29 mouse cellular contexts compared by ENCODE assay signal in the genomic region with DNA sequence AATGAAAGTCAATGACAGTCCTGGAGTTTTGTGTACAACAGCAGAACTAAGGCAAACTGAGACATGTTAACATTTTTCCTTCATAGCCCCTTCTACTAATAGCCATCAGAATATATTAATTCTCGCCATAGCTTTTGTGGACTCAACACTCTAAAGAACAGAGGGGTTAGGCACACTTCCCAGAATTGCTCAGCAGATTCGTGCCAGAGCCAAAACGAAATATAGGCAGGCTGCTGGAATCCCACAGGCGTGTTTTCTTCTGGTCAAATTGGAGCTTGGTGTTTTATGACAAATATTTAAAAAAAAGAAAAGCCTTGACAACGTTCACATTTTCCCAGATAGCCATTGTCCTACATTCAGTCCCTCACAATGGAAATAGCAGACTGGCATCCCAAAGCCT.
DNase-seq lines count a peak whose midpoint lies in the region; ATAC-seq and TF ChIP-seq lines count a peak whose summit lies in the region.
"Had no signal": no experiment of that assay in that cellular context is flagged by ENCODE, and none has a peak within 500 bp of the region (broad histone marks: within the 10 kb centered on the region; RNA-seq: fewer than 3 reads in every experiment).

No protein-coding gene starts in this region.

- TF ChIP-seq POLR2A in thymus, adult 2 months (IDR thresholded peaks at IDR 0.05; ENCODE audit: control insufficient read depth, extremely low read depth, insufficient read depth, low read length, poor library complexity), result no peak
- no peak for TF ChIP-seq POLR2A in cerebellum, adult 2 months (IDR thresholded peaks at IDR 0.05; ENCODE audit: borderline replicate concordance, insufficient read depth, low read length)

- H3K27me3 ChIP-seq in hindbrain, embryonic 10.5 days (ENCODE audit: insufficient read depth, poor library complexity, severe bottlenecking), result no peaks in the 10 kb centered on the region
- no peaks in the 10 kb centered on the region for H3K27me3 ChIP-seq in hindbrain, postnatal 0 days (ENCODE audit: insufficient read depth, low read length)
- no peaks in the 10 kb centered on the region for H3K27me3 ChIP-seq in thymus, adult 2 months (ENCODE audit: control insufficient read depth, insufficient read depth, low read length)
- H3K27me3 ChIP-seq in embryonic facial prominence, embryonic 13.5 days, result no peaks in the 10 kb centered on the region
- no peaks in the 10 kb centered on the region for H3K27me3 ChIP-seq in stomach, embryonic 16.5 days (ENCODE audit: control insufficient read depth, insufficient read depth, low read length)
- H3K27me3 ChIP-seq in cerebellum, adult 2 months (ENCODE audit: control insufficient read depth, insufficient read depth, low read length), result no peaks in the 10 kb centered on the region
- H3K27me3 ChIP-seq: heart, embryonic 12.5 days; limb, embryonic 13.5 days; lung, embryonic 15.5 days; neural tube, embryonic 13.5 days had no signal

- WGBS in hindbrain, embryonic 10.5 days, result 83% methylated on average over 5 of the region's 5 CpGs
- 59% methylated on average over 5 of the region's 5 CpGs for WGBS in hindbrain, postnatal 0 days
- WGBS in thymus, adult 2 months, result 93% methylated on average over 5 of the region's 5 CpGs
- WGBS in embryonic facial prominence, embryonic 13.5 days, result 66% methylated on average over 5 of the region's 5 CpGs
- 56% methylated on average over 5 of the region's 5 CpGs for WGBS in stomach, embryonic 16.5 days
- WGBS in cerebellum, adult 2 months, result 56% methylated on average over 5 of the region's 5 CpGs

- peak overlapping the region; percentile 79 for H3K27ac ChIP-seq in hindbrain, embryonic 10.5 days
- H3K27ac ChIP-seq in hindbrain, postnatal 0 days, result no peak overlapping the region
- H3K27ac ChIP-seq in thymus, adult 2 months (ENCODE audit: control insufficient read depth, insufficient read depth, low read length), result peak overlapping the region; percentile 86
- H3K27ac ChIP-seq in embryonic facial prominence, embryonic 13.5 days, result peak overlapping the region; percentile 81
- peak overlapping the region; percentile 38; the same call in 1 of the 2 replicates for H3K27ac ChIP-seq in stomach, embryonic 16.5 days (ENCODE audit: low read length)
- no peak overlapping the region for H3K27ac ChIP-seq in cerebellum, adult 2 months (ENCODE audit: insufficient read depth, low read length)
- H3K27ac ChIP-seq: hindbrain, embryonic 14.5 days; layer of hippocampus, adult 2 months; limb, embryonic 13.5 days; lung, embryonic 15.5 days had no signal

- no peak for DNase-seq in hindbrain, embryonic 10.5 days (ENCODE audit: low spot score)
- no peak for DNase-seq in hindbrain, postnatal 0 days (ENCODE audit: low spot score)
- no peak for DNase-seq in thymus, adult 2 months
- no peak for DNase-seq in thymus, postnatal 0 days (ENCODE audit: low spot score)
- no peak for DNase-seq in cerebellum, adult 2 months
- no peak for DNase-seq in embryo, embryonic 10 days (ENCODE audit: low spot score)
- DNase-seq: adrenal gland, postnatal 10 days; B cell, adult 2 months; cerebellum, adult 18-20 months; cerebellum, postnatal 14 days; forebrain, postnatal 0 days; gastrocnemius, postnatal 25 days; heart, adult 18-20 months; heart, postnatal 4 days; kidney, adult 11 months; kidney, postnatal 36 days; right cerebral cortex, postnatal 4 days had no signal

- no peak overlapping the region for H3K4me2 ChIP-seq in hindbrain, postnatal 0 days (ENCODE audit: low read depth, low read length)
- H3K4me2 ChIP-seq in embryonic facial prominence, embryonic 13.5 days, result no peak overlapping the region
- H3K4me2 ChIP-seq in stomach, embryonic 16.5 days (ENCODE audit: low read depth, low read length), result no peak overlapping the region
- H3K4me2 ChIP-seq: heart, embryonic 12.5 days; hindbrain, embryonic 14.5 days; limb, embryonic 13.5 days; liver, embryonic 11.5 days; lung, embryonic 15.5 days; midbrain, embryonic 11.5 days; neural tube, embryonic 13.5 days had no signal

- no peaks in the 10 kb centered on the region for H3K36me3 ChIP-seq in hindbrain, embryonic 10.5 days
- H3K36me3 ChIP-seq in hindbrain, postnatal 0 days (ENCODE audit: insufficient read depth, low read length), result no peaks in the 10 kb centered on the region
- H3K36me3 ChIP-seq in thymus, adult 2 months (ENCODE audit: control insufficient read depth, insufficient read depth, low read length), result no peaks in the 10 kb centered on the region
- no peaks in the 10 kb centered on the region for H3K36me3 ChIP-seq in embryonic facial prominence, embryonic 13.5 days
- no peaks in the 10 kb centered on the region for H3K36me3 ChIP-seq in stomach, embryonic 16.5 days (ENCODE audit: control insufficient read depth, insufficient read depth, low read length)
- H3K36me3 ChIP-seq: heart, embryonic 12.5 days; limb, embryonic 13.5 days; lung, embryonic 15.5 days; neural tube, embryonic 13.5 days had no signal

- ATAC-seq in hindbrain, postnatal 0 days, result no peak
- ATAC-seq in embryonic facial prominence, embryonic 13.5 days (ENCODE audit: insufficient number of reproducible peaks, insufficient read depth, low FRiP score, low TSS enrichment, low read depth), result no peak
- no peak for ATAC-seq in stomach, embryonic 16.5 days (ENCODE audit: insufficient read depth, low FRiP score)
- ATAC-seq: forebrain, postnatal 0 days; inflammation-experienced regulatory T-cells, adult 6 months had no signal

- TF ChIP-seq CTCF in hindbrain, postnatal 0 days (IDR thresholded peaks at IDR 0.05; ENCODE audit: low read depth), result no peak
- TF ChIP-seq CTCF in thymus, adult 2 months (IDR thresholded peaks at IDR 0.05; ENCODE audit: borderline replicate concordance, control insufficient read depth, extremely low read depth, insufficient read depth, low read length, poor library complexity), result no peak
- no peak for TF ChIP-seq CTCF in cerebellum, adult 2 months (IDR thresholded peaks at IDR 0.05; ENCODE audit: borderline replicate concordance, insufficient read depth, low read depth, low read length)

- H3K4me3 ChIP-seq in hindbrain, embryonic 10.5 days, result no peak overlapping the region
- H3K4me3 ChIP-seq in hindbrain, postnatal 0 days (ENCODE audit: low read length), result no peak overlapping the region
- no peak overlapping the region for H3K4me3 ChIP-seq in thymus, adult 2 months (ENCODE audit: control insufficient read depth, insufficient read depth, low read length)
- no peak overlapping the region for H3K4me3 ChIP-seq in embryonic facial prominence, embryonic 13.5 days
- H3K4me3 ChIP-seq in stomach, embryonic 16.5 days (replicated peaks; ENCODE audit: low read length), result no peak overlapping the region
- no peak overlapping the region for H3K4me3 ChIP-seq in cerebellum, adult 2 months (replicated peaks; ENCODE audit: insufficient read depth, low read depth, low read length)
- H3K4me3 ChIP-seq: heart, embryonic 12.5 days; layer of hippocampus, adult 2 months; limb, embryonic 13.5 days; lung, embryonic 15.5 days; myocyte; neural tube, embryonic 13.5 days had no signal

- no peak overlapping the region for H3K9ac ChIP-seq in hindbrain, postnatal 0 days (replicated peaks; ENCODE audit: low read length)
- H3K9ac ChIP-seq in embryonic facial prominence, embryonic 13.5 days, result no peak overlapping the region
- no peak overlapping the region for H3K9ac ChIP-seq in stomach, embryonic 16.5 days (ENCODE audit: low read length)
- H3K9ac ChIP-seq: forebrain, postnatal 0 days; heart, embryonic 12.5 days; hindbrain, embryonic 14.5 days; limb, embryonic 13.5 days; lung, embryonic 15.5 days; neural tube, embryonic 13.5 days had no signal

- no peaks in the 10 kb centered on the region for H3K9me3 ChIP-seq in hindbrain, embryonic 10.5 days
- no peaks in the 10 kb centered on the region for H3K9me3 ChIP-seq in hindbrain, postnatal 0 days (ENCODE audit: low read length)
- H3K9me3 ChIP-seq in embryonic facial prominence, embryonic 13.5 days, result no peaks in the 10 kb centered on the region
- H3K9me3 ChIP-seq in stomach, embryonic 16.5 days (replicated peaks; ENCODE audit: control insufficient read depth, low read length), result no peaks in the 10 kb centered on the region
- H3K9me3 ChIP-seq: heart, embryonic 12.5 days; limb, embryonic 13.5 days; lung, embryonic 15.5 days; neural tube, embryonic 13.5 days had no signal

- H3K4me1 ChIP-seq in hindbrain, embryonic 10.5 days (replicated peaks), result peaks cover 29% of the 10 kb centered on the region
- no peaks in the 10 kb centered on the region for H3K4me1 ChIP-seq in hindbrain, postnatal 0 days (ENCODE audit: insufficient read depth, low read length)
- peaks cover 22% of the 10 kb centered on the region for H3K4me1 ChIP-seq in thymus, adult 2 months (replicated peaks; ENCODE audit: control insufficient read depth, insufficient read depth, low read length)
- H3K4me1 ChIP-seq in embryonic facial prominence, embryonic 13.5 days, result peaks cover 34% of the 10 kb centered on the region
- H3K4me1 ChIP-seq in stomach, embryonic 16.5 days (ENCODE audit: control insufficient read depth, insufficient read depth, low read length), result peaks cover 18% of the 10 kb centered on the region
- no peaks in the 10 kb centered on the region; the same call in 1 of the 2 replicates for H3K4me1 ChIP-seq in cerebellum, adult 2 months (ENCODE audit: control insufficient read depth, insufficient read depth, low read length)

Comparison
In these comparisons a context has a peak if more than half of its experiments do, and no peak if none do; other contexts are left out.
1. H3K27ac ChIP-seq: peak in hindbrain, embryonic 10.5 days (single experiment), thymus, adult 2 months (single experiment), embryonic facial prominence, embryonic 13.5 days (single experiment) and stomach, embryonic 16.5 days (single experiment); none in hindbrain, postnatal 0 days (single experiment) and cerebellum, adult 2 months (single experiment).